Mouse (Mus musculus): ENCODE data around the gene Wfdc3.

The Wfdc3 gene

GRCm38 (mm10) chr2:164745843-164746479 is at the start of gene Wfdc3, which contains the start of gene Dnttip1:
TSS of gene Wfdc3 (minus strand) at chr2:164745931.
TSS of gene Dnttip1 (plus strand) at chr2:164745983.
- H3K9me3 ChIP-seq (ENCODE audit: low read length): no peaks in the 10 kb centered on the region
- peaks cover 33% of the 10 kb centered on the region for H3K4me1 ChIP-seq (replicated peaks; ENCODE audit: low read depth, low read length)
- H3K36me3 ChIP-seq (ENCODE audit: insufficient read depth, low read length): peaks cover 38% of the 10 kb centered on the region
- TF ChIP-seq POU5F1 (IDR thresholded peaks at IDR 0.05; ENCODE audit: borderline replicate concordance, low read length) (no peak), CTCF (conservative IDR thresholded peaks at IDR 0.05; ENCODE audit: low read length) (no peak), NANOG (IDR thresholded peaks at IDR 0.05; ENCODE audit: borderline replicate concordance, low read length) (no peak)
- peak within 1 kb of the TSS; percentile 90 for H3K4me3 ChIP-seq (replicated peaks; ENCODE audit: low read length)
- H3K27me3 ChIP-seq (ENCODE audit: insufficient read depth, low read length): peaks cover 32% of the 10 kb centered on the region

GRCm38 (mm10) chr2:164794293-164794692 is 48.6 kb upstream of the Wfdc3 start:
- TF ChIP-seq POU5F1 (IDR thresholded peaks at IDR 0.05; ENCODE audit: borderline replicate concordance, low read length): no peak
- TF ChIP-seq CTCF (conservative IDR thresholded peaks at IDR 0.05; ENCODE audit: low read length): peak; percentile 93
- TF ChIP-seq NANOG (IDR thresholded peaks at IDR 0.05; ENCODE audit: borderline replicate concordance, low read length): no peak
- Histone ChIP-seq H3K4me1 (replicated peaks; ENCODE audit: low read depth, low read length) (peaks cover 72% of the 10 kb centered on the region), H3K9me3 (ENCODE audit: low read length) (no peaks in the 10 kb centered on the region), H3K4me3 (replicated peaks; ENCODE audit: low read length) (no peak overlapping the region), H3K36me3 (ENCODE audit: insufficient read depth, low read length) (peaks cover 90% of the 10 kb centered on the region), H3K27me3 (ENCODE audit: insufficient read depth, low read length) (no peaks in the 10 kb centered on the region)

- TF ChIP-seq CTCF (conservative IDR thresholded peaks at IDR 0.05; ENCODE audit: low read length): no peak
- Histone ChIP-seq H3K4me1 (replicated peaks; ENCODE audit: low read depth, low read length) (peaks cover 75% of the 10 kb centered on the region), H3K9me3 (ENCODE audit: low read length) (no peaks in the 10 kb centered on the region), H3K4me3 (replicated peaks; ENCODE audit: low read length) (no peak overlapping the region), H3K27me3 (ENCODE audit: insufficient read depth, low read length) (no peaks in the 10 kb centered on the region), H3K36me3 (ENCODE audit: insufficient read depth, low read length) (peaks cover 89% of the 10 kb centered on the region)
Measured at GRCm38 (mm10) chr2:164793772-164794171, 48.0 kb upstream of the Wfdc3 start.

- peaks cover 88% of the 10 kb centered on the region for H3K36me3 ChIP-seq (ENCODE audit: insufficient read depth, low read length)
- no peaks in the 10 kb centered on the region for H3K27me3 ChIP-seq (ENCODE audit: insufficient read depth, low read length)
- H3K4me3 ChIP-seq (replicated peaks; ENCODE audit: low read length): no peak overlapping the region; the same call in 1 of the 2 replicates
- peaks cover 80% of the 10 kb centered on the region for H3K4me1 ChIP-seq (replicated peaks; ENCODE audit: low read depth, low read length)
- no peak for TF ChIP-seq POU5F1 (IDR thresholded peaks at IDR 0.05; ENCODE audit: borderline replicate concordance, low read length)
- TF ChIP-seq CTCF (conservative IDR thresholded peaks at IDR 0.05; ENCODE audit: low read length): peak; percentile 96
- H3K9me3 ChIP-seq (ENCODE audit: low read length): no peaks in the 10 kb centered on the region
Measured at GRCm38 (mm10) chr2:164793236-164793635, 47.5 kb upstream of the Wfdc3 start.

GRCm38 (mm10) chr2:164792400-164793190 is 46.9 kb upstream of the Wfdc3 start:
- Histone ChIP-seq H3K36me3 (ENCODE audit: insufficient read depth, low read length) (peaks cover 82% of the 10 kb centered on the region), H3K4me1 (replicated peaks; ENCODE audit: low read depth, low read length) (peaks cover 85% of the 10 kb centered on the region), H3K4me3 (replicated peaks; ENCODE audit: low read length) (peak overlapping the region; percentile 53), H3K27me3 (ENCODE audit: insufficient read depth, low read length) (no peaks in the 10 kb centered on the region), H3K9me3 (ENCODE audit: low read length) (no peaks in the 10 kb centered on the region)
- no peak for TF ChIP-seq NANOG (IDR thresholded peaks at IDR 0.05; ENCODE audit: borderline replicate concordance, low read length)
- no peak for TF ChIP-seq CTCF (conservative IDR thresholded peaks at IDR 0.05; ENCODE audit: low read length)
- no peak for TF ChIP-seq POU5F1 (IDR thresholded peaks at IDR 0.05; ENCODE audit: borderline replicate concordance, low read length)

- Histone ChIP-seq H3K27me3 (ENCODE audit: insufficient read depth, low read length) (peaks cover 3% of the 10 kb centered on the region; the same call in 1 of the 2 replicates), H3K4me1 (replicated peaks; ENCODE audit: low read depth, low read length) (peaks cover 91% of the 10 kb centered on the region), H3K9me3 (ENCODE audit: low read length) (no peaks in the 10 kb centered on the region), H3K36me3 (ENCODE audit: insufficient read depth, low read length) (peaks cover 75% of the 10 kb centered on the region), H3K4me3 (replicated peaks; ENCODE audit: low read length) (peak overlapping the region; percentile 53)
- no peak for TF ChIP-seq NANOG (IDR thresholded peaks at IDR 0.05; ENCODE audit: borderline replicate concordance, low read length)
- no peak for TF ChIP-seq CTCF (conservative IDR thresholded peaks at IDR 0.05; ENCODE audit: low read length)
- TF ChIP-seq POU5F1 (IDR thresholded peaks at IDR 0.05; ENCODE audit: borderline replicate concordance, low read length): no peak
Measured at GRCm38 (mm10) chr2:164791841-164792261, 46.1 kb upstream of the Wfdc3 start.

GRCm38 (mm10) chr2:164790451-164790850 is 44.7 kb upstream of the Wfdc3 start:
- TF ChIP-seq CTCF (conservative IDR thresholded peaks at IDR 0.05; ENCODE audit: low read length) (no peak), POU5F1 (IDR thresholded peaks at IDR 0.05; ENCODE audit: borderline replicate concordance, low read length) (no peak), NANOG (IDR thresholded peaks at IDR 0.05; ENCODE audit: borderline replicate concordance, low read length) (no peak)
- no peak overlapping the region for H3K4me3 ChIP-seq (replicated peaks; ENCODE audit: low read length)
- peaks cover 9% of the 10 kb centered on the region for H3K27me3 ChIP-seq (ENCODE audit: insufficient read depth, low read length)
- H3K9me3 ChIP-seq (ENCODE audit: low read length): no peaks in the 10 kb centered on the region
- H3K4me1 ChIP-seq (replicated peaks; ENCODE audit: low read depth, low read length): peaks cover 92% of the 10 kb centered on the region
- peaks cover 61% of the 10 kb centered on the region for H3K36me3 ChIP-seq (ENCODE audit: insufficient read depth, low read length)

- Histone ChIP-seq H3K9me3 (ENCODE audit: low read length) (no peaks in the 10 kb centered on the region), H3K27me3 (ENCODE audit: insufficient read depth, low read length) (peaks cover 17% of the 10 kb centered on the region), H3K4me3 (replicated peaks; ENCODE audit: low read length) (peak overlapping the region; percentile 27), H3K36me3 (ENCODE audit: insufficient read depth, low read length) (peaks cover 43% of the 10 kb centered on the region), H3K4me1 (replicated peaks; ENCODE audit: low read depth, low read length) (peaks cover 82% of the 10 kb centered on the region)
- TF ChIP-seq CTCF (conservative IDR thresholded peaks at IDR 0.05; ENCODE audit: low read length) (no peak), NANOG (IDR thresholded peaks at IDR 0.05; ENCODE audit: borderline replicate concordance, low read length) (no peak), POU5F1 (IDR thresholded peaks at IDR 0.05; ENCODE audit: borderline replicate concordance, low read length) (no peak)
Measured at GRCm38 (mm10) chr2:164788411-164788810, 42.7 kb upstream of the Wfdc3 start.

Measured in E14TG2a.4 (cell line).